In the genomic region with DNA sequence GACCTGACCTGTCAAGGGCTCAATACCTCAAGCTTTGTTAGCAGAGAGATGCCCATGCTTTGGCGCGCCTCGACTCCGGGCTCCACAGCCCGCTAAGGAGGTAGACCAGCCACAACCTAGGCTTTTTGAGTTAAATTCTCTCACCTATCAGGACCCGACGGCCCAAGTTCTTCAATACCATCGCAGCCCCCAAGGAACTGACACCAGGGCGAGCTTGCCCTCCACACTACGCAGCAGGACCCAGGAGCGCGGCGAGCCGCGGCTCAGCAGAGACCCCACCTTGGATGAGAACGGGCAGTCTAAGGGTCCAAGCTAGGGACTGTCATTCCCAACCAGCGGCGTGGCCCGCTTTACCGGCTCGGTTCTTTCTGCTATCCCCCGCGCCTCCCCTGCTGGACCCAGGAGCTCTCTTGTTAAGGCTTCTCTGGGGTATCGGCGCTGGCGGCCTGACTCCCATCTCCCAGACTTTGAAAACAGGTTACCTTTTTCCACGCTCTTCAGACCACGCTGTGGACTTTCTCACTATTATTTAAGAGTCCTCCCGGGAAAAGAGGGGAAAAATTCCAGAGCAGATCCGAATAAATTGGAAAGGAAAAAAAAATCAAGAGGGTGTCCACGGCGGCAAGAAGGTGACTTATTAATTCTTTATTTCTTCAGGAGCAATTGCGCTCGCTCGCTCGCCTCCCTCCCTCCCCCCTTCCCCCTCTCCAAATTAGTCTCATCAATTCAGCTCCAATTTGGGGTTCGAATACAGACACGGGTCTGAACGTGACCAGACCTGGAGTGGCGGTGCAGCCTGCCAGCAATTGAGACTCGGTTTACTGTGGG, we compare ENCODE assay signal across 8 mouse cellular contexts. TPM values are rescaled to one million over a fixed set of nuclear protein-coding genes. Genes with fewer than 3 reads are reported as not detected.
DNase-seq lines count a peak whose midpoint lies in the region; ATAC-seq and TF ChIP-seq lines count a peak whose summit lies in the region.

A gene (minus strand): TSS at position 650 of the 828 bp plus-strand sequence.

- peaks cover 48% of the 10 kb centered on the region for H3K27me3 ChIP-seq in heart, embryonic 14.5 days (ENCODE audit: control insufficient read depth, insufficient read depth, low read length)
- H3K27me3 ChIP-seq in limb, embryonic 10.5 days (ENCODE audit: low read depth, poor library complexity, severe bottlenecking) = no peaks in the 10 kb centered on the region; the same call in 1 of the 2 replicates
- peaks cover 84% of the 10 kb centered on the region for H3K27me3 ChIP-seq in midbrain, embryonic 14.5 days (ENCODE audit: control insufficient read depth, insufficient read depth, low read length)

- H3K4me1 ChIP-seq in lung, adult 2 months (ENCODE audit: control insufficient read depth, insufficient read depth, low read length) = peaks cover 24% of the 10 kb centered on the region
- peaks cover 22 to 36% of the 10 kb centered on the region in 2 experiments for H3K4me1 ChIP-seq in heart, embryonic 14.5 days (ENCODE audit: control insufficient read depth in 2 of 2, insufficient read depth in 2 of 2, low read length in 2 of 2)
- H3K4me1 ChIP-seq in limb, embryonic 10.5 days = peaks cover 72% of the 10 kb centered on the region
- peaks cover 35% of the 10 kb centered on the region for H3K4me1 ChIP-seq in midbrain, embryonic 14.5 days (ENCODE audit: control insufficient read depth, insufficient read depth, low read length)

- DNase-seq in lung, adult 2 months = peak; percentile 48
- no peak for DNase-seq in lung, postnatal 25 days (ENCODE audit: low spot score)
- DNase-seq in embryo, embryonic 11 days = peak; percentile 55
- peak; percentile 73 for DNase-seq in limb, embryonic 10.5 days (ENCODE audit: low spot score)
- DNase-seq in midbrain, embryonic 14.5 days = peak; percentile 49
- no peak for DNase-seq in urinary bladder, postnatal 14 days (ENCODE audit: low spot score)
- DNase-seq in layer of hippocampus, adult 11-12 months (ENCODE audit: low spot score) = no peak

- H3K9ac ChIP-seq in heart, embryonic 14.5 days (ENCODE audit: low read length) = peak within 1 kb of the TSS; percentile 79
- peak within 1 kb of the TSS; percentile 12; the same call in 1 of the 2 replicates for H3K9ac ChIP-seq in midbrain, embryonic 14.5 days (replicated peaks; ENCODE audit: low read length)

- H3K4me3 ChIP-seq in lung, adult 2 months (replicated peaks; ENCODE audit: extremely low read depth, low read depth, low read length) = peak within 1 kb of the TSS; percentile 86
- H3K4me3 ChIP-seq in heart, embryonic 14.5 days (ENCODE audit: control insufficient read depth in 1 of 2, insufficient read depth in 1 of 2, low read depth in 1 of 2, low read length in 2 of 2) = peak within 1 kb of the TSS; percentile 55 to 58
- peak within 1 kb of the TSS; percentile 98 for H3K4me3 ChIP-seq in limb, embryonic 10.5 days
- H3K4me3 ChIP-seq in midbrain, embryonic 14.5 days (replicated peaks; ENCODE audit: low read depth, low read length) = peak within 1 kb of the TSS; percentile 46

- TF ChIP-seq POLR2A in lung, adult 2 months (IDR thresholded peaks at IDR 0.05; ENCODE audit: borderline replicate concordance, extremely low read depth, low read depth, low read length) = no peak

- no peaks in the 10 kb centered on the region for H3K36me3 ChIP-seq in heart, embryonic 14.5 days (ENCODE audit: control insufficient read depth, insufficient read depth, low read length)
- H3K36me3 ChIP-seq in limb, embryonic 10.5 days = peaks cover 13% of the 10 kb centered on the region
- no peaks in the 10 kb centered on the region for H3K36me3 ChIP-seq in midbrain, embryonic 14.5 days (ENCODE audit: control insufficient read depth, insufficient read depth, low read length)

- no peaks in the 10 kb centered on the region for H3K9me3 ChIP-seq in heart, embryonic 14.5 days (ENCODE audit: control insufficient read depth, low read length)
- H3K9me3 ChIP-seq in limb, embryonic 10.5 days (replicated peaks) = no peaks in the 10 kb centered on the region
- no peaks in the 10 kb centered on the region for H3K9me3 ChIP-seq in midbrain, embryonic 14.5 days (ENCODE audit: control insufficient read depth, low read length)

- peak within 1 kb of the TSS; percentile 79 for H3K4me2 ChIP-seq in heart, embryonic 14.5 days (ENCODE audit: low read length)
- peak within 1 kb of the TSS; percentile 98 for H3K4me2 ChIP-seq in midbrain, embryonic 14.5 days (ENCODE audit: low read length)

- no peak for TF ChIP-seq CTCF in lung, adult 2 months (IDR thresholded peaks at IDR 0.05; ENCODE audit: insufficient read depth, low read length)

- 3% methylated on average over 41 of the region's 41 CpGs for WGBS in lung, adult 2 months
- WGBS in heart, embryonic 14.5 days = under 1% methylated on average over 41 of the region's 41 CpGs
- WGBS in limb, embryonic 10.5 days = 0% methylated on average over 41 of the region's 41 CpGs
- WGBS in midbrain, embryonic 14.5 days = under 1% methylated on average over 41 of the region's 41 CpGs

- ATAC-seq in heart, embryonic 14.5 days (ENCODE audit: insufficient number of reproducible peaks, insufficient read depth, low FRiP score, low read depth) = no peak
- no peak for ATAC-seq in midbrain, embryonic 14.5 days (ENCODE audit: low FRiP score, low TSS enrichment)

- peak within 1 kb of the TSS; percentile 79 to 84 for H3K27ac ChIP-seq in heart, embryonic 14.5 days (replicated peaks in 1 of 2; ENCODE audit: control insufficient read depth in 1 of 2, insufficient read depth in 1 of 2, low read depth in 2 of 2, low read length in 2 of 2)
- H3K27ac ChIP-seq in limb, embryonic 10.5 days = peak within 1 kb of the TSS; percentile 99
- no peak within 1 kb of the TSS for H3K27ac ChIP-seq in midbrain, embryonic 14.5 days (replicated peaks; ENCODE audit: low read depth, low read length)

RNA-seq across cellular contexts. Expression of the gene that starts here (rescaled TPM):
- polyA plus RNA-seq in lung, adult 2 months (2012; rRNA removed) = 12.9 and 14.1 TPM in 2 replicates
- polyA plus RNA-seq in heart, embryonic 14.5 days (2014; fragmentation: Nextera tagmentation; extraction: Ambion mirVana) = 20.6 and 22.4 TPM in 2 replicates
- 50.6 and 71.2 TPM in 2 replicates for polyA plus RNA-seq in limb, embryonic 10.5 days (2016; fragmentation: Nextera tagmentation; extraction: Ambion mirVana)
- 4.0 and 7.9 TPM in 2 replicates for polyA plus RNA-seq in midbrain, embryonic 14.5 days (2014; fragmentation: Nextera tagmentation; extraction: Ambion mirVana)

Comparison
In these comparisons a context has a peak if more than half of its experiments do, and no peak if none do; other contexts are left out.
1. DNase-seq: peak in lung, adult 2 months (single experiment), embryo, embryonic 11 days (single experiment), limb, embryonic 10.5 days (single experiment) and midbrain, embryonic 14.5 days (single experiment); none in lung, postnatal 25 days (single experiment), urinary bladder, postnatal 14 days (single experiment) and layer of hippocampus, adult 11-12 months (single experiment).
2. H3K4me3 ChIP-seq: peak in every context shown above with its lines; median percentile 98 in limb, embryonic 10.5 days; 86 in lung, adult 2 months; 56 in heart, embryonic 14.5 days; 46 in midbrain, embryonic 14.5 days.